Mouse (Mus musculus) G1E (cell line): ENCODE measurements around the gene Glb1. TPM values are rescaled to one million over a fixed set of nuclear protein-coding genes. Genes with fewer than 3 reads are reported as not detected.

Experiments
- ATAC-seq: 2 replicates; pipeline ENCODE4 v1.8.0; 2016; ENCODE audit warnings: mild to moderate bottlenecking; ENCODE audit not compliant: insufficient number of reproducible peaks, poor library complexity, low FRiP score, severe bottlenecking; ENCODE audit errors: extremely low read depth
- DNase-seq: peaks from one replicate; pipeline ENCODE4 v3.0.0; 2012; ENCODE audit warnings: low spot score
- H3K27me3 ChIP-seq: 2 replicates; pipeline ENCODE4 v1.6.1; 2012; ENCODE audit warnings: mild to moderate bottlenecking, low read length, inconsistent platforms; ENCODE audit not compliant: insufficient read depth
- H3K36me3 ChIP-seq: replicated peaks from 2 replicates; pipeline ENCODE3; 2012; ENCODE audit warnings: mild to moderate bottlenecking, inconsistent platforms
- H3K4me1 ChIP-seq: 2 replicates; pipeline ENCODE4 v1.6.1; 2012; ENCODE audit warnings: low read depth, low read length, inconsistent platforms, mixed read lengths; ENCODE audit not compliant: insufficient read depth
- H3K4me3 ChIP-seq: 2 replicates; pipeline ENCODE4 v1.5.1; 2012; ENCODE audit warnings: low read depth, mild to moderate bottlenecking, inconsistent platforms, low read length, moderate library complexity, mixed read lengths
- H3K9me3 ChIP-seq: replicated peaks from 2 replicates; pipeline ENCODE4 v1.6.1; 2012; ENCODE audit warnings: inconsistent platforms
- CTCF ChIP-seq: IDR thresholded peaks from 2 replicates; pipeline ENCODE4 v1.5.1; 2012; ENCODE audit warnings: low read depth, low read length, inconsistent platforms, mixed read lengths
- GATA1 ChIP-seq: IDR thresholded peaks from 2 replicates; pipeline ENCODE4 v1.6.1; 2012; ENCODE audit warnings: borderline replicate concordance, low read length, inconsistent platforms, mixed read lengths
- GATA2 ChIP-seq: IDR thresholded peaks from 2 replicates; pipeline ENCODE4 v1.6.1; 2012; ENCODE audit warnings: low read depth, low read length, inconsistent platforms, borderline replicate concordance
- POLR2AphosphoS5 ChIP-seq: IDR thresholded peaks from 2 replicates; pipeline ENCODE4 v1.6.1; 2012; ENCODE audit warnings: low read depth, low read length, inconsistent platforms; ENCODE audit not compliant: insufficient replicate concordance
- TAL1 ChIP-seq: conservative IDR thresholded peaks from 2 replicates; pipeline ENCODE4 v1.6.1; 2012; ENCODE audit warnings: low read depth, low read length, inconsistent platforms, mixed read lengths
- polyA plus RNA-seq: library from polyadenylated mRNA; stranded (reverse); fragments of >175 nt; gene quantifications from 2 replicates; pipeline ENCODE4 v1.2.3, GENCODE M21; 2012
- total RNA-seq, 2 experiments: library from RNA; stranded (forward) in 1 of 2; stranded (reverse) in 1 of 2; fragments of 200-1000 nt in 1 of 2; fragments of >200 nt in 1 of 2; fragmentation: Nextera tagmentation in 1 of 2; gene quantifications; 2 replicates each; pipeline ENCODE4 v1.2.3; 2014 to 2017

Glb1 gene
- total and polyA plus RNA-seq, 3 experiments: 7.6 to 26.6 (median 21.9) TPM

- Histone ChIP-seq H3K36me3 (no peaks in the 10 kb centered on the region), H3K4me1 (peaks cover 22% of the 10 kb centered on the region), H3K4me3 (no peak overlapping the region), H3K27me3 (peaks cover 17% of the 10 kb centered on the region), H3K9me3 (no peaks in the 10 kb centered on the region)
- DNase-seq (no peak), ATAC-seq (no peak)
- no peak for TF ChIP-seq TAL1
- no peak for TF ChIP-seq GATA2
- no peak for TF ChIP-seq POLR2AphosphoS5
- TF ChIP-seq GATA1: no peak
- no peak for TF ChIP-seq CTCF
Observed at GRCm38 (mm10) chr9:114499783-114500515, 99.1 kb downstream of the Glb1 start.

- Histone ChIP-seq H3K9me3 (no peaks in the 10 kb centered on the region), H3K4me1 (peaks cover 22% of the 10 kb centered on the region), H3K36me3 (no peaks in the 10 kb centered on the region), H3K27me3 (peaks cover 12% of the 10 kb centered on the region), H3K4me3 (no peak overlapping the region)
- no peak for ATAC-seq
- TF ChIP-seq CTCF: no peak
- no peak for TF ChIP-seq POLR2AphosphoS5
- TF ChIP-seq GATA2: no peak
- TF ChIP-seq TAL1: no peak
- no peak for TF ChIP-seq GATA1
- DNase-seq: no peak
Observed at GRCm38 (mm10) chr9:114501111-114501510, 100.2 kb downstream of the Glb1 start.

- no peak for ATAC-seq
- DNase-seq: no peak
- peaks cover 10% of the 10 kb centered on the region for H3K27me3 ChIP-seq
Observed at GRCm38 (mm10) chr9:114501913-114502312, 101.0 kb downstream of the Glb1 start.

GRCm38 (mm10) chr9:114502711-114503427, 102.0 kb downstream of the Glb1 start:
- no peak overlapping the region for H3K4me3 ChIP-seq
- peak; percentile 36 for ATAC-seq
- 0 out of 2 replicates have a peak, but pooled peaks have one; percentile 9 for TF ChIP-seq TAL1
- no peak for TF ChIP-seq POLR2AphosphoS5
- no peak for TF ChIP-seq CTCF
- no peaks in the 10 kb centered on the region for H3K9me3 ChIP-seq
- no peaks in the 10 kb centered on the region for H3K36me3 ChIP-seq
- H3K4me1 ChIP-seq: peaks cover 22% of the 10 kb centered on the region
- DNase-seq: no peak
- peaks cover 10% of the 10 kb centered on the region for H3K27me3 ChIP-seq

More at GRCm38 (mm10) chr9:114501913-114502312, 101.0 kb downstream of the Glb1 start:
- Histone ChIP-seq H3K4me3 (no peak overlapping the region), H3K36me3 (no peaks in the 10 kb centered on the region), H3K9me3 (no peaks in the 10 kb centered on the region), H3K4me1 (peaks cover 22% of the 10 kb centered on the region)
- no peak for TF ChIP-seq TAL1
- TF ChIP-seq POLR2AphosphoS5: no peak
- no peak for TF ChIP-seq CTCF
- TF ChIP-seq GATA1: no peak
- TF ChIP-seq GATA2: no peak

- H3K4me1 ChIP-seq: peaks cover 22% of the 10 kb centered on the region
- no peak within 1 kb of the TSS for H3K4me3 ChIP-seq
- TF ChIP-seq CTCF (no peak), POLR2AphosphoS5 (no peak), GATA1 (no peak), TAL1 (no peak), GATA2 (no peak)
- peaks cover 10% of the 10 kb centered on the region for H3K27me3 ChIP-seq
- H3K36me3 ChIP-seq: no peaks in the 10 kb centered on the region
- no peaks in the 10 kb centered on the region for H3K9me3 ChIP-seq
- ATAC-seq (no peak), DNase-seq (no peak)
Observed at GRCm38 (mm10) chr9:114504816-114505215, 103.9 kb downstream of the Glb1 start, which contains the start of gene Ccr4. Ccr4 (minus strand) TSS chr9:114504916.

- ATAC-seq (no peak), DNase-seq (no peak)
Observed at GRCm38 (mm10) chr9:114506564-114506963, 105.7 kb downstream of the Glb1 start.

More at GRCm38 (mm10) chr9:114506564-114506963, 105.7 kb downstream of the Glb1 start:
- no peaks in the 10 kb centered on the region for H3K9me3 ChIP-seq
- peaks cover 10% of the 10 kb centered on the region for H3K27me3 ChIP-seq
- no peaks in the 10 kb centered on the region for H3K36me3 ChIP-seq
- H3K4me1 ChIP-seq: peaks cover 11% of the 10 kb centered on the region
- TF ChIP-seq GATA1 (no peak), GATA2 (no peak), TAL1 (no peak), CTCF (no peak), POLR2AphosphoS5 (no peak)
- H3K4me3 ChIP-seq: no peak overlapping the region
